Mouse (Mus musculus) colon, adult 2 months (tissue): Measurements from ENCODE around the gene Olfr1133. TPM values are rescaled to one million over a fixed set of nuclear protein-coding genes. Genes with fewer than 3 reads are reported as not detected.

Source experiments
- polyA plus RNA-seq: library from polyadenylated mRNA; depleted of rRNA; stranded (reverse); fragments of >200 nt; gene quantifications from 2 replicates; pipeline ENCODE4 v1.2.3, GENCODE M21; 2012; rRNA removed

The Olfr1133 gene
- not detected in 2 replicates for polyA plus RNA-seq

GRCm38 (mm10) chr2:87647274-87647673 lies at the start of gene Olfr1133:
Gene Olfr1133, minus strand, starts transcription at chr2:87647374.

GRCm38 (mm10) chr2:87693847-87694246 lies 46.7 kb upstream of the Olfr1133 start, which contains the start of gene Olfr1136:
Gene Olfr1136, minus strand, starts transcription at chr2:87693947.

GRCm38 (mm10) chr2:87673564-87673963 lies 26.4 kb upstream of the Olfr1133 start, which contains the start of gene Olfr1135:
Gene Olfr1135, minus strand, starts transcription at chr2:87673664.

GRCm38 (mm10) chr2:87658360-87658759 lies 11.2 kb upstream of the Olfr1133 start, which contains the start of gene Olfr1134:
Gene Olfr1134, minus strand, starts transcription at chr2:87658460.

GRCm38 (mm10) chr2:87637435-87637834 lies 9.7 kb downstream of the Olfr1133 start, which contains the start of gene Olfr1132:
Gene Olfr1132, minus strand, starts transcription at chr2:87637535.

GRCm38 (mm10) chr2:87626804-87627203 lies 20.4 kb downstream of the Olfr1133 start, which contains the start of gene Olfr1131:
Gene Olfr1131, plus strand, starts transcription at chr2:87627104.

GRCm38 (mm10) chr2:87605912-87606311 lies 41.3 kb downstream of the Olfr1133 start, which contains the start of gene Olfr1130:
Gene Olfr1130, plus strand, starts transcription at chr2:87606212.

Other genes with a start within 250 kb of the Olfr1133 start
- gene Olfr1123, start 230.7 kb downstream of the Olfr1133 start, polyA plus RNA-seq = not detected in 2 replicates
- gene Olfr1124, start 217.1 kb downstream of the Olfr1133 start, polyA plus RNA-seq = not detected in 2 replicates
- gene Olfr1126, start 193.4 kb downstream of the Olfr1133 start, polyA plus RNA-seq = not detected in 2 replicates
- gene Pramel7, start 150.3 kb downstream of the Olfr1133 start, polyA plus RNA-seq = not detected in 2 replicates
- gene Pramel6, start 140.8 kb downstream of the Olfr1133 start, polyA plus RNA-seq = not detected in 2 replicates
- not detected in 2 replicates for gene Olfr153, start 115.6 kb downstream of the Olfr1133 start, polyA plus RNA-seq
- not detected in 2 replicates for gene Olfr1128, start 101.8 kb downstream of the Olfr1133 start, polyA plus RNA-seq
- not detected in 2 replicates for gene Olfr1129, start 73.5 kb downstream of the Olfr1133 start, polyA plus RNA-seq
- not detected in 2 replicates for gene Olfr1130, start 41.2 kb downstream of the Olfr1133 start, polyA plus RNA-seq
- gene Olfr1131, start 20.3 kb downstream of the Olfr1133 start, polyA plus RNA-seq = not detected in 2 replicates
- gene Olfr1132, start 9.8 kb downstream of the Olfr1133 start, polyA plus RNA-seq = not detected in 2 replicates
- gene Olfr1134, start 11.1 kb upstream of the Olfr1133 start, polyA plus RNA-seq = not detected in 2 replicates
- not detected in 2 replicates for gene Olfr1135, start 26.3 kb upstream of the Olfr1133 start, polyA plus RNA-seq
- not detected in 2 replicates for gene Olfr1136, start 46.6 kb upstream of the Olfr1133 start, polyA plus RNA-seq
- not detected in 2 replicates for gene Olfr1137, start 65.8 kb upstream of the Olfr1133 start, polyA plus RNA-seq
- gene Olfr1138, start 92.6 kb upstream of the Olfr1133 start, polyA plus RNA-seq = not detected in 2 replicates
- not detected in 2 replicates for gene Olfr1140, start 96.4 kb upstream of the Olfr1133 start, polyA plus RNA-seq
- not detected in 2 replicates for gene Olfr1141, start 106.6 kb upstream of the Olfr1133 start, polyA plus RNA-seq
- not detected in 2 replicates for gene Olfr152, start 132.1 kb upstream of the Olfr1133 start, polyA plus RNA-seq
- gene Olfr1143, start 153.2 kb upstream of the Olfr1133 start, polyA plus RNA-seq = not detected in 2 replicates
- not detected in 2 replicates for gene Olfr1145, start 162.4 kb upstream of the Olfr1133 start, polyA plus RNA-seq
- not detected in 2 replicates for gene Olfr1148, start 183.2 kb upstream of the Olfr1133 start, polyA plus RNA-seq
- not detected in 2 replicates for gene Olfr1150-ps1, start 196.6 kb upstream of the Olfr1133 start, polyA plus RNA-seq
- not detected in 2 replicates for gene Olfr1151, start 208.5 kb upstream of the Olfr1133 start, polyA plus RNA-seq
- gene Olfr1152, start 219.1 kb upstream of the Olfr1133 start, polyA plus RNA-seq = not detected in 2 replicates
- not detected in 2 replicates for gene Olfr1153, start 247.6 kb upstream of the Olfr1133 start, polyA plus RNA-seq